Mouse (Mus musculus): Measurements from ENCODE around the gene Tmem121b. TPM values are rescaled to one million over a fixed set of nuclear protein-coding genes. Genes with fewer than 3 reads are reported as not detected.

Gene Tmem121b
- 10 to 100 TPM; 51.3 to 51.6 TPM for total RNA-seq (2021)

GRCm38 (mm10) chr6:120493374-120494181, at the start of gene Tmem121b:
TSS of gene Tmem121b (minus strand) at chr6:120493807.
- intact Hi-C loops (cut with DNase I), result no loop called here
- DNase-seq (ENCODE audit: extremely low spot score in 1 of 2, low spot score in 2 of 2), result peak; percentile 87 to 93

- no peak for DNase-seq (ENCODE audit: extremely low spot score in 1 of 2, low spot score in 2 of 2)
- intact Hi-C loops (cut with DNase I), result no loop called here
Observed at GRCm38 (mm10) chr6:120542061-120542460, 48.5 kb upstream of the Tmem121b start.

- intact Hi-C loops (cut with DNase I), result no loop called here
- DNase-seq (ENCODE audit: extremely low spot score in 1 of 2, low spot score in 2 of 2), result no peak
Observed at GRCm38 (mm10) chr6:120541386-120541785, 47.8 kb upstream of the Tmem121b start.

GRCm38 (mm10) chr6:120539781-120540231, 46.2 kb upstream of the Tmem121b start:
- no peak for DNase-seq (ENCODE audit: extremely low spot score in 1 of 2, low spot score in 2 of 2)
- intact Hi-C loops (cut with DNase I), result loop anchor here (2.0 to 5.0 kb wide), 2 partner anchors 127 to 197 kb away; partner anchors contain the start of gene Cecr2

GRCm38 (mm10) chr6:120539132-120539759, 45.6 kb upstream of the Tmem121b start:
- intact Hi-C loops (cut with DNase I), result loop anchor here (2.0 to 5.0 kb wide), 2 partner anchors 128 to 198 kb away; partner anchors contain the start of gene Cecr2

GRCm38 (mm10) chr6:120536337-120536736, 42.7 kb upstream of the Tmem121b start:
- intact Hi-C loops (cut with DNase I), result loop anchor here (5.0 kb wide), 1 partner anchor 131 kb away; the partner anchor contains the start of gene Cecr2
- no peak for DNase-seq (ENCODE audit: extremely low spot score in 1 of 2, low spot score in 2 of 2)

More at GRCm38 (mm10) chr6:120539132-120539759, 45.6 kb upstream of the Tmem121b start:
- peak; percentile 63 to 87 for DNase-seq (ENCODE audit: extremely low spot score in 1 of 2, low spot score in 2 of 2)

GRCm38 (mm10) chr6:120532594-120532993, 39.0 kb upstream of the Tmem121b start:
- intact Hi-C loops (cut with DNase I), result no loop called here
- no peak for DNase-seq (ENCODE audit: extremely low spot score in 1 of 2, low spot score in 2 of 2)

- intact Hi-C loops (cut with DNase I), result no loop called here
- DNase-seq (ENCODE audit: extremely low spot score in 1 of 2, low spot score in 2 of 2), result peak; percentile 91 to 98
Observed at GRCm38 (mm10) chr6:120531020-120531965, 37.7 kb upstream of the Tmem121b start, which contains the start of gene Hdhd5. TSS of gene Hdhd5 (minus strand) at chr6:120531319.

- no peak for DNase-seq (ENCODE audit: extremely low spot score in 1 of 2, low spot score in 2 of 2)
- intact Hi-C loops (cut with DNase I), result no loop called here
Observed at GRCm38 (mm10) chr6:120529123-120529522, 35.5 kb upstream of the Tmem121b start.

- DNase-seq (ENCODE audit: extremely low spot score in 1 of 2, low spot score in 2 of 2), result no peak
Observed at GRCm38 (mm10) chr6:120524796-120525195, 31.2 kb upstream of the Tmem121b start.

GRCm38 (mm10) chr6:120519647-120520046, 26.0 kb upstream of the Tmem121b start:
- intact Hi-C loops (cut with DNase I), result no loop called here
- DNase-seq (ENCODE audit: extremely low spot score in 1 of 2, low spot score in 2 of 2), result no peak

More at GRCm38 (mm10) chr6:120524796-120525195, 31.2 kb upstream of the Tmem121b start:
- intact Hi-C loops (cut with DNase I), result no loop called here

- DNase-seq (ENCODE audit: extremely low spot score in 1 of 2, low spot score in 2 of 2), result no peak
- intact Hi-C loops (cut with DNase I), result no loop called here
Observed at GRCm38 (mm10) chr6:120517311-120517710, 23.7 kb upstream of the Tmem121b start.

- intact Hi-C loops (cut with DNase I), result no loop called here
Observed at GRCm38 (mm10) chr6:120516879-120517278, 23.3 kb upstream of the Tmem121b start.

GRCm38 (mm10) chr6:120516422-120516821, 22.8 kb upstream of the Tmem121b start:
- intact Hi-C loops (cut with DNase I), result no loop called here

More at GRCm38 (mm10) chr6:120516879-120517278, 23.3 kb upstream of the Tmem121b start:
- no peak for DNase-seq (ENCODE audit: extremely low spot score in 1 of 2, low spot score in 2 of 2)

GRCm38 (mm10) chr6:120511212-120511611, 17.6 kb upstream of the Tmem121b start:
- intact Hi-C loops (cut with DNase I), result no loop called here
- DNase-seq (ENCODE audit: extremely low spot score in 1 of 2, low spot score in 2 of 2), result no peak

More at GRCm38 (mm10) chr6:120516422-120516821, 22.8 kb upstream of the Tmem121b start:
- DNase-seq (ENCODE audit: extremely low spot score in 1 of 2, low spot score in 2 of 2), result no peak

- no peak for DNase-seq (ENCODE audit: extremely low spot score in 1 of 2, low spot score in 2 of 2)
- intact Hi-C loops (cut with DNase I), result no loop called here
Observed at GRCm38 (mm10) chr6:120510425-120510824, 16.8 kb upstream of the Tmem121b start.

GRCm38 (mm10) chr6:120509975-120510374, 16.4 kb upstream of the Tmem121b start:
- intact Hi-C loops (cut with DNase I), result no loop called here
- no peak for DNase-seq (ENCODE audit: extremely low spot score in 1 of 2, low spot score in 2 of 2)

GRCm38 (mm10) chr6:120508645-120509044, 15.0 kb upstream of the Tmem121b start:
- DNase-seq (ENCODE audit: extremely low spot score in 1 of 2, low spot score in 2 of 2), result no peak
- intact Hi-C loops (cut with DNase I), result no loop called here
